Mouse (Mus musculus) heart, postnatal 0 days (tissue): ENCODE results near the gene Adck2.

Source experiments
- CTCF ChIP-seq: IDR thresholded peaks from 2 replicates; pipeline ENCODE4 v1.5.1; 2016; ENCODE audit warnings: antibody characterized with exemption, control low read depth, low read depth
- EP300 ChIP-seq: IDR thresholded peaks from 2 replicates; pipeline ENCODE4 v1.6.1; 2016; ENCODE audit warnings: antibody characterized with exemption, low read depth

DNA sequence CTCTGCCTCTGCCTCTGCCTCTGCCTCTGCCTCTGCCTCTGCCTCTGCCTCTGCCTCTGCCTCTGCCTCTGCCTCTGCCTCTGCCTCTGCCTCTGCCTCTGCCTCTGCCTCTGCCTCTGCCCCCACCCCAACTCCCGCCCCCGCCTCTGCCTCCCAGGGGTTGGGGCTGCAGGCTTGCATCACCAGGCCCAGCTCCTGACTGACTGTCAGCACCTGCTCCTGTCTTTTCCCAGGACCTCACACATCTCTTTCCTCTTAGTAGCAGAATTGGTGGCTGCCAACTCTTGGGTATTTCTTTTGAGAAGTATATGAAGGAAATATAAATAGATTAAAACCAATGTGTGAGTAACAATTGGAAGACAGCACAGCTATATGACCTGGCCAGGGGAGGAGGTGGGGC, 6.9 kb downstream of the Adck2 start:
- TF ChIP-seq CTCF (no peak), EP300 (no peak)
